Mouse (Mus musculus): ENCODE measurements around the gene Qrsl1. TPM values are rescaled to one million over a fixed set of nuclear protein-coding genes. Genes with fewer than 3 reads are reported as not detected.

The Qrsl1 gene
- total and polyA plus RNA-seq, 3 experiments: 41.8 to 49.5 (median 46.8) TPM

- H3K27me3 ChIP-seq (replicated peaks): no peaks in the 10 kb centered on the region
- H3K4me2 ChIP-seq (ENCODE audit: insufficient read depth, low read depth, poor library complexity, severe bottlenecking): no peak overlapping the region
- H3K27ac ChIP-seq (ENCODE audit: insufficient read depth, low read depth): no peak overlapping the region
- no peak overlapping the region for H3K9ac ChIP-seq (ENCODE audit: insufficient read depth, low read depth)
- peaks cover 11 to 42% of the 10 kb centered on the region in 2 experiments; a peak in 3 of 4 replicates for H3K4me1 ChIP-seq (ENCODE audit: control insufficient read depth in 1 of 2, insufficient read depth in 2 of 2)
- no peaks in the 10 kb centered on the region for H3K79me2 ChIP-seq (replicated peaks; ENCODE audit: control insufficient read depth, extremely low read depth, insufficient read depth, poor library complexity, severe bottlenecking)
- H3K4me3 ChIP-seq (replicated peaks in 1 of 3; ENCODE audit: low read depth in 2 of 3, low read length in 2 of 3, poor library complexity in 1 of 3): no peak overlapping the region
- peaks cover 5 to 27% of the 10 kb centered on the region in 2 experiments for H3K36me3 ChIP-seq (replicated peaks in 1 of 2; ENCODE audit: control insufficient read depth in 1 of 2, insufficient read depth in 1 of 2, low read length in 1 of 2)
- peaks cover 13% of the 10 kb centered on the region for H3K9me3 ChIP-seq (replicated peaks; ENCODE audit: low read length)
- TF ChIP-seq JUND (conservative IDR thresholded peaks at IDR 0.05; ENCODE audit: low read depth, low read length) (no peak), USF2 (conservative IDR thresholded peaks at IDR 0.05; ENCODE audit: low read depth, low read length) (no peak), ZMIZ1 (IDR thresholded peaks at IDR 0.05; ENCODE audit: low read depth, low read length) (no peak), IRF4 (IDR thresholded peaks at IDR 0.05; ENCODE audit: low read depth, low read length) (no peak), E2F4 (IDR thresholded peaks at IDR 0.05; ENCODE audit: insufficient replicate concordance, low read depth, low read length) (no peak), RCOR1 (conservative IDR thresholded peaks at IDR 0.05; ENCODE audit: low read depth, low read length) (no peak), MAFK (IDR thresholded peaks at IDR 0.05; ENCODE audit: insufficient replicate concordance, low read length) (no peak), ZNF384 (IDR thresholded peaks at IDR 0.05; ENCODE audit: low read depth, low read length) (no peak), NRF1 (IDR thresholded peaks at IDR 0.05; ENCODE audit: low read depth, low read length) (no peak), UBTF (IDR thresholded peaks at IDR 0.05; ENCODE audit: low read depth, low read length) (no peak), ZKSCAN1 (IDR thresholded peaks at IDR 0.05; ENCODE audit: borderline replicate concordance, low read depth, low read length) (no peak)
- in situ Hi-C loops (cut with MboI; ENCODE audit: low pct_ligation_motif_present, low pct_unique_long_range_greater_than_20kb, low sequenced_read_pairs) (no loop called here), dilution Hi-C loops (cut with MboI; ENCODE audit: extremely low pct_ligation_motif_present, extremely low pct_unique_long_range_greater_than_20kb, low sequenced_read_pairs) (no loop called here)
- no peak for DNase-seq (ENCODE audit: extremely low read depth)
Observed at GRCm38 (mm10) chr10:43832868-43833267, 68.7 kb downstream of the Qrsl1 start.

GRCm38 (mm10) chr10:43830251-43831018 is 71.1 kb downstream of the Qrsl1 start:
- H3K9me3 ChIP-seq (replicated peaks; ENCODE audit: low read length): peaks cover 13% of the 10 kb centered on the region
- peak; percentile 89 for DNase-seq (ENCODE audit: extremely low read depth)
- H3K27me3 ChIP-seq (replicated peaks): no peaks in the 10 kb centered on the region
- H3K4me3 ChIP-seq (replicated peaks in 1 of 3; ENCODE audit: low read depth in 2 of 3, low read length in 2 of 3, poor library complexity in 1 of 3): peak overlapping the region in 1 of 3 experiments; percentile 17
- no peaks in the 10 kb centered on the region for H3K79me2 ChIP-seq (replicated peaks; ENCODE audit: control insufficient read depth, extremely low read depth, insufficient read depth, poor library complexity, severe bottlenecking)
- dilution Hi-C loops (cut with MboI; ENCODE audit: extremely low pct_ligation_motif_present, extremely low pct_unique_long_range_greater_than_20kb, low sequenced_read_pairs): no loop called here
- in situ Hi-C loops (cut with MboI; ENCODE audit: low pct_ligation_motif_present, low pct_unique_long_range_greater_than_20kb, low sequenced_read_pairs): no loop called here
- H3K9ac ChIP-seq (ENCODE audit: insufficient read depth, low read depth): 0 out of 2 replicates have a peak overlapping the region, but pooled peaks have one; percentile 4
- TF ChIP-seq POLR2A (IDR thresholded peaks at IDR 0.05; ENCODE audit: low read depth, low read length) (no peak), ETS1 (conservative IDR thresholded peaks at IDR 0.05; ENCODE audit: low read depth, low read length) (peak; percentile 46; the same call in 1 of the 2 replicates), PAX5 (IDR thresholded peaks at IDR 0.05; ENCODE audit: low read length) (no peak), ZNF384 (IDR thresholded peaks at IDR 0.05; ENCODE audit: low read depth, low read length) (peak; percentile 64), EP300 (IDR thresholded peaks at IDR 0.05; ENCODE audit: low read length) (peak; percentile 74), BHLHE40 (IDR thresholded peaks at IDR 0.05; ENCODE audit: low read depth, low read length) (peak; percentile 34), MEF2A (IDR thresholded peaks at IDR 0.05; ENCODE audit: borderline replicate concordance, low read depth, low read length) (0 out of 2 replicates have a peak, but pooled peaks have one; percentile 47), ELF1 (IDR thresholded peaks at IDR 0.05; ENCODE audit: low read depth, low read length) (peak; percentile 62), TCF12 (IDR thresholded peaks at IDR 0.05; ENCODE audit: low read depth, low read length) (peak; percentile 74), USF2 (conservative IDR thresholded peaks at IDR 0.05; ENCODE audit: low read depth, low read length) (no peak), ZMIZ1 (IDR thresholded peaks at IDR 0.05; ENCODE audit: low read depth, low read length) (no peak), CHD2 (IDR thresholded peaks at IDR 0.05; ENCODE audit: low read length) (peak; percentile 37; the same call in 1 of the 2 replicates)
- no peak overlapping the region; the same call in 1 of the 2 replicates for H3K4me2 ChIP-seq (ENCODE audit: insufficient read depth, low read depth, poor library complexity, severe bottlenecking)
- H3K27ac ChIP-seq (ENCODE audit: insufficient read depth, low read depth): peak overlapping the region; percentile 42; the same call in 1 of the 2 replicates
- peaks cover 5 to 27% of the 10 kb centered on the region in 2 experiments for H3K36me3 ChIP-seq (replicated peaks in 1 of 2; ENCODE audit: control insufficient read depth in 1 of 2, insufficient read depth in 1 of 2, low read length in 1 of 2)
- peaks cover 15 to 46% of the 10 kb centered on the region in 2 experiments for H3K4me1 ChIP-seq (ENCODE audit: control insufficient read depth in 1 of 2, insufficient read depth in 2 of 2)

Data from CH12.LX (cell line).